Mouse (Mus musculus): ENCODE measurements around the gene Nr2e3. TPM values are rescaled to one million over a fixed set of nuclear protein-coding genes. Genes with fewer than 3 reads are reported as not detected.

Nr2e3 gene
- not detected for polyA plus RNA-seq (2015; fragmentation: Illumina TruSeq; extraction: RNeasy Lipid Tissue Mini Kit (QIAGEN cat#74804); ENCODE audit: low read depth, low replicate concordance)

GRCm38 (mm10) chr9:59960559-59960958 is at the start of gene Nr2e3:
Gene Nr2e3, minus strand, starts transcription at chr9:59960659.

Other genes with a start within 250 kb of the Nr2e3 start
- gene Senp8, start 209.9 kb downstream of the Nr2e3 start, polyA plus RNA-seq (2015; fragmentation: Illumina TruSeq; extraction: RNeasy Lipid Tissue Mini Kit (QIAGEN cat#74804); ENCODE audit: low read depth, low replicate concordance): 9.9 TPM
- gene Myo9a, start 209.8 kb downstream of the Nr2e3 start, polyA plus RNA-seq (2015; fragmentation: Illumina TruSeq; extraction: RNeasy Lipid Tissue Mini Kit (QIAGEN cat#74804); ENCODE audit: low read depth, low replicate concordance): 26.6 TPM